Mouse (Mus musculus): ENCODE data around the gene Pole4.

Pole4 gene

GRCm38 (mm10) chr6:82611049-82611448 is 94.1 kb downstream of the Pole4 start:
- no peak for DNase-seq (ENCODE audit: low spot score)

DNA sequence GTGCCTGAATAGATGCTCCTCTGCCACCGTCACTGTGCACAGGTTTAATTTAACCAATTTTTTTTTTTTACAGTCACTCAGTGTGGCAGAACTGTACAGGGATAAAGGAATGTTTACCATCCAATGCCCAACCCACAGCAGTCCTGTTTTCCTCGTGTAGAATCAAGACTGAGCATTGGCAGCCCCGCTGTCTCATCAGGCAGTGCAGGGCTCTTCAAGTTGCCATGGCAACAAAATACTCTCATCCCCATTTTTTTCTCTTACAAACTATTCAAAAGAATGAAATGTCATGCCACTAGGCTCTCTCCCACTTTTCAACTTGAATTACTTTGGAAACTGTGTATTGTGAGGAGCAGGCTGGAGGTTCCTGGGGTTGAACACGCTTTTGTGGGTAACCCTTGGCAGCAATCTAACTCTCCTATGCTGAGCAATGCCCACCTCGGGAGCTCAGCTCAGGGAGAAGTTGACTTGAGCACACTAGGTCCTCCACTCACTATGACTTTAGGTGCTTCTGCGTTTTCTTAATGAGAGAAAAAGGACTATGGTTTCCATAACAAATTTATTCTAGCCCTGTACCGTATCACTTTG is 95.7 kb downstream of the Pole4 start:
- DNase-seq (ENCODE audit: low spot score) = no peak

DNA sequence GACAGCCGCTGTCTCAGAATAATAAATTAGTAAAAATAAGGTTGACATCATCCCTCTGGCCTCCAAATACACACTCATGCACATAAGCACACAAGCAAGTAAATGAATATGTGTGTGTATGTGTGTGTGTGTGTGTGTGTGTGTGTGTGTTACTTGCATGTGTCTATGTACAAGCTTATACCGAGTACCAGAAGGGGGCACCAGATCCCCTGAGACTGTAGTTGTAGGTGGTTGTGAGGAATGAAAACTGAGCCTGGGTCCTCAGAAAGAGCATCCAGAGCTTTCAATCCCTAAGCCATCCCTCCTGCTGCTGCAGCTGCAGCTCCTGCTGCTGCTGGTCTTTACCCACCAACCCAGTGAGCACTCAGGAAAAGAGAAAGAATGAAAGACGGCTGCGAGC is 96.4 kb downstream of the Pole4 start:
- DNase-seq (ENCODE audit: low spot score) = no peak

DNA sequence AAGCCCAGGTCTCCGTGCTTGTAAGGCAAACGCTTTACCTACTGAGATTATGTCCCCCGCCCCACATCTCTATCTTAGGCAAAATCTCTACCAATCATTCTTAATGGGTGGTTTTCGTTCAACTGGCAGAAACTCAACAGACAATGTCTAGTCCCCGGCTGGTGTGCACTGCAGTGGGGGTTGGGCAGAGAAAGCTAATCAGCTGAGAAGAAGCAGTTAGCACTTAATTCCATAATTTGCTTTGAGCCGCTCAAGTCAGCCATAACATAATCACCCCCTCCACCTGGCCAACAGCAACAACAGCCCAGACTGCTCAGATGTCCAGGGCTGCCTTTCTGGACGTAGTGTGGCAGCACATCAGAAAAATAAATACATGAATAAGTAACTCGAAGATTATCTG is 100.4 kb downstream of the Pole4 start:
- no peak for DNase-seq (ENCODE audit: low spot score)

DNA sequence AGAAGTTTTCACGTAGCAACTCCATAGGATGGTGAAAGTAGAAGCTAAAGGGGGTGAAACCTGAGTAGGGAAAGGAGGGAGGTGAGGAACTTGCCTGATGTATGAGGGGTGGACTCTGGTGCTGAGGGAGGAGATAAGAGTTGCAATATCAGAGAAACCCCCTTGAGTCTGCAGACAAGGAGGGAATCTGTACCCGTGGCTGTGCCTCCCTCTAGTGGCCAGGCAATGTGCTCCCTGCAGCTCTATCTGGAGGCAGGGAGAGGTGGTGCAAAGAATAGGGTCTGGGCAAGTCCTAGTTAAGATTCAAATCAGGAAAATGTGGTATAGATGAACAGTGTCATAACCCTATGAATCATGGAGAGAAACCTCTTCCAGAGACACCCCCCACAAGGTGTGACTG is 101.5 kb downstream of the Pole4 start:
- DNase-seq (ENCODE audit: low spot score) = peak; percentile 21

- no peak for DNase-seq (ENCODE audit: low spot score)
Measured at GRCm38 (mm10) chr6:82603228-82603627, 101.9 kb downstream of the Pole4 start.

- no peak for DNase-seq (ENCODE audit: low spot score)
Measured at GRCm38 (mm10) chr6:82595461-82596090, 109.6 kb downstream of the Pole4 start.

- DNase-seq (ENCODE audit: low spot score) = no peak
Measured at GRCm38 (mm10) chr6:82589387-82589786, 115.8 kb downstream of the Pole4 start.

DNA sequence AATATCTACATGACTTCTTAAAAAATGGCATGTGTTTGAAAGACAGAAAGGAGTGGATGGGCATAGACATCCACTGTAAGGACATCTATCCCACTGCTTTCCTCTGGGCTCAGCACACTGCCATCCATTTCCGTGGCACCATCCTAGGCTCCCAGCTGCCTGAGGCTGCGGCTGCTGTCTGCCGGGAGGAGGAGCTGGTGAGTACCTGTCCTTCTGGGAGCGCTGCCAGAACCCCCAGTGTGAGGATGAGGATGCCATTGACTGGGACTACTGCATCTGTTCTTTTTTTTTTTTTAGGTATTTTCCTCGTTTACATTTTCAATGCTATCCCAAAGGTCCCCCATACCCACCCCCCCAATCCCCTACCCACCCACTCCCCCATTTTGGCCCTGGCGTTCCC is 119.8 kb downstream of the Pole4 start:
- no peak for DNase-seq (ENCODE audit: low spot score)

DNA sequence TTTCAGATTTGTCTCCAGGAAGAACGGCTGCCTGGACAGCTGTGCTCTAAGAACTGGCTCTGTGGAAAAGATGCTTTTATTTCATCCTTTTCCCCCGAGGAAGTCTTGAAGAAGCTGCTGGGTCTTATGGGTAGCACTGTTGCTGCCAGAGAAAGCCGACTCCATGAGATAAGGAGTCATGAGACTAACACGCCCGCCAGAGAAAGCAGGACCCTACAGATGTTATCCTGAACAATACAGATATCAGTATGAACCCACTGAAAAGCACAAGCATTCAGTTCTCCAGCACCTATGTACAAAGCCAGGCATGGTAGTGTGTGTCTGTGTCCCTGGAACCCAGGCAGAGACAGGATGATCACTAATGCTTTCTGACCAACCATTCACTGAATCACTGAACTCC is 129.7 kb downstream of the Pole4 start:
- DNase-seq (ENCODE audit: low spot score) = no peak
